Mouse (Mus musculus) lung, postnatal 25 days (tissue): ENCODE results near the gene Gm128.

Experiments
- DNase-seq: peaks from one replicate; pipeline ENCODE4 v3.0.0; 2022; ENCODE audit warnings: low spot score

The Gm128 gene

GRCm38 (mm10) chr3:95241498-95241897 is at the start of gene Gm128:
Gene Gm128 (minus strand): TSS chr3:95241598.
- no peak for DNase-seq

GRCm38 (mm10) chr3:95291041-95291440 is 49.6 kb upstream of the Gm128 start:
- DNase-seq: no peak

GRCm38 (mm10) chr3:95290156-95290555 is 48.8 kb upstream of the Gm128 start:
- no peak for DNase-seq

- no peak for DNase-seq
Measured at GRCm38 (mm10) chr3:95289419-95289818, 48.0 kb upstream of the Gm128 start.

- no peak for DNase-seq
Measured at GRCm38 (mm10) chr3:95287541-95287940, 46.1 kb upstream of the Gm128 start.

- peak; percentile 47 for DNase-seq
Measured at GRCm38 (mm10) chr3:95286510-95286909, 45.1 kb upstream of the Gm128 start.

GRCm38 (mm10) chr3:95286011-95286410 is 44.6 kb upstream of the Gm128 start:
- DNase-seq: no peak

- no peak for DNase-seq
Measured at GRCm38 (mm10) chr3:95285390-95285789, 44.0 kb upstream of the Gm128 start.

GRCm38 (mm10) chr3:95284501-95285281 is 43.3 kb upstream of the Gm128 start:
- no peak for DNase-seq

GRCm38 (mm10) chr3:95284062-95284461 is 42.7 kb upstream of the Gm128 start:
- no peak for DNase-seq

- no peak for DNase-seq
Measured at GRCm38 (mm10) chr3:95283589-95283941, 42.2 kb upstream of the Gm128 start.

- peak; percentile 85 for DNase-seq
Measured at GRCm38 (mm10) chr3:95282865-95283588, 41.6 kb upstream of the Gm128 start.

GRCm38 (mm10) chr3:95282381-95282864 is 41.0 kb upstream of the Gm128 start:
- peak; percentile 86 for DNase-seq

GRCm38 (mm10) chr3:95281216-95282126 is 40.1 kb upstream of the Gm128 start, which contains the start of the genes Mindy1 and Prune1:
Gene Mindy1 (plus strand): TSS chr3:95281345.
Gene Prune1 (minus strand): TSS chr3:95282076.
- DNase-seq: peak; percentile 99

- peak; percentile 41 for DNase-seq
Measured at GRCm38 (mm10) chr3:95280747-95281146, 39.3 kb upstream of the Gm128 start.

GRCm38 (mm10) chr3:95277149-95277551 is 35.8 kb upstream of the Gm128 start:
- DNase-seq: no peak

- no peak for DNase-seq
Measured at GRCm38 (mm10) chr3:95276428-95276934, 35.1 kb upstream of the Gm128 start.

GRCm38 (mm10) chr3:95275161-95275560 is 33.8 kb upstream of the Gm128 start:
- DNase-seq: no peak

- DNase-seq: no peak
Measured at GRCm38 (mm10) chr3:95274453-95274852, 33.1 kb upstream of the Gm128 start.

GRCm38 (mm10) chr3:95273471-95273870 is 32.1 kb upstream of the Gm128 start:
- DNase-seq: no peak

- no peak for DNase-seq
Measured at GRCm38 (mm10) chr3:95270766-95271364, 29.5 kb upstream of the Gm128 start.
